Mouse (Mus musculus): Measurements from ENCODE around the gene Cym. TPM values are rescaled to one million over a fixed set of nuclear protein-coding genes. Genes with fewer than 3 reads are reported as not detected.

The Cym gene
- polyA plus RNA-seq, 1 experiment from 2014 or later: 0.32 TPM

DNA sequence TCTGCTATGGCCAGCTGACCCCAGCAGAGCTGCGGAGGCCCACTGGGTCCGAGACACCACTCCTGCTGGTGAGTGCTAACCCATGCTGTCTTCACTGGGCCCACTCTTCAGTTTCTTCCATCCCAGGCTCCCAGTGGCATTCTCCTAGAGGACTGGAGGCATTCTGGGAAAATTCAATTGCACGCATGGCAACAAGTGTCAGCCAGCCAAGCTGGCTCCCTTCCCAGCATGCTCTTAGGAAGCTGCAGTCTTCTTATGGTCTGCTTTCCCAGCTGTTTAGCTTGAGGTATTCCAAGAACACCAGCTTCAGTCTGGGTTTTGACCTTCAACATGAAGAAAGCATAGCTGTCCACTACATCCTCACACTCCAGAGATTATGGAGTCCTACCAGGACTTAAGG is 38.4 kb downstream of the Cym start:
- no peaks in the 10 kb centered on the region for H3K4me1 ChIP-seq (ENCODE audit: control insufficient read depth in 2 of 2, insufficient read depth in 2 of 2, low read length in 2 of 2)
- no peaks in the 10 kb centered on the region for H3K27me3 ChIP-seq (ENCODE audit: control insufficient read depth, insufficient read depth, low read length)
- H3K4me2 ChIP-seq (ENCODE audit: low read length): no peak overlapping the region
- H3K4me3 ChIP-seq (ENCODE audit: control insufficient read depth in 1 of 2, insufficient read depth in 1 of 2, low read depth in 1 of 2, low read length in 2 of 2): no peak overlapping the region
- ATAC-seq (ENCODE audit: insufficient number of reproducible peaks, insufficient read depth, low FRiP score, low read depth): no peak
- WGBS: 76% methylated on average over 3 of the region's 3 CpGs
- H3K27ac ChIP-seq (replicated peaks in 1 of 2; ENCODE audit: control insufficient read depth in 1 of 2, insufficient read depth in 1 of 2, low read depth in 2 of 2, low read length in 2 of 2): no peak overlapping the region
- H3K9ac ChIP-seq (ENCODE audit: low read length): no peak overlapping the region
- no peaks in the 10 kb centered on the region for H3K36me3 ChIP-seq (ENCODE audit: control insufficient read depth, insufficient read depth, low read length)
- no peaks in the 10 kb centered on the region for H3K9me3 ChIP-seq (ENCODE audit: control insufficient read depth, low read length)

DNA sequence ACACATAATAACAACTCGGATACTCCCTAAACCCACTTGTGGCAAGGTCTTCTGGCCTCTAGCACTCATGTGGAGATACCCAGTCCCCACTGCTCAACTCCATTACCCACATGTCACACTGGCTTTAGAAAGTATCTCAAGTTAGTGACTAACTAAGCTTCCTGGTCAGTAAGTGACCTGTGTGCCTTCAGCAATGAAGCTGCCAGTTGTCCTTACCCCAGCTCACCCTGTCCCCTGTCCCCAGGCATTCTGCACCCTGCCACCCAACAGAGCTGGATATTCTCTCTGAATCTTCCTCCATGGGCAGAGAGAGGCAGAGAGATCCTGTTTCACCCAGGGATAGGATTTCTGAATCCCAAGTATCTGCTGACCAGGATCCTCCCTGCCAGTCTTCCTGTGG is 38.8 kb downstream of the Cym start, which contains the start of gene Kcna10:
Gene Kcna10, plus strand, starts transcription at position 301 of the 400 bp plus-strand sequence.
- Histone ChIP-seq H3K4me1 (ENCODE audit: control insufficient read depth in 2 of 2, insufficient read depth in 2 of 2, low read length in 2 of 2) (no peaks in the 10 kb centered on the region), H3K9me3 (ENCODE audit: control insufficient read depth, low read length) (no peaks in the 10 kb centered on the region), H3K27ac (replicated peaks in 1 of 2; ENCODE audit: control insufficient read depth in 1 of 2, insufficient read depth in 1 of 2, low read depth in 2 of 2, low read length in 2 of 2) (no peak within 1 kb of the TSS), H3K4me3 (ENCODE audit: control insufficient read depth in 1 of 2, insufficient read depth in 1 of 2, low read depth in 1 of 2, low read length in 2 of 2) (no peak within 1 kb of the TSS), H3K36me3 (ENCODE audit: control insufficient read depth, insufficient read depth, low read length) (no peaks in the 10 kb centered on the region), H3K4me2 (ENCODE audit: low read length) (no peak within 1 kb of the TSS), H3K27me3 (ENCODE audit: control insufficient read depth, insufficient read depth, low read length) (no peaks in the 10 kb centered on the region), H3K9ac (ENCODE audit: low read length) (no peak within 1 kb of the TSS)
- ATAC-seq (ENCODE audit: insufficient number of reproducible peaks, insufficient read depth, low FRiP score, low read depth): no peak
- WGBS: 78% methylated on average over 1 of the region's 1 CpGs

DNA sequence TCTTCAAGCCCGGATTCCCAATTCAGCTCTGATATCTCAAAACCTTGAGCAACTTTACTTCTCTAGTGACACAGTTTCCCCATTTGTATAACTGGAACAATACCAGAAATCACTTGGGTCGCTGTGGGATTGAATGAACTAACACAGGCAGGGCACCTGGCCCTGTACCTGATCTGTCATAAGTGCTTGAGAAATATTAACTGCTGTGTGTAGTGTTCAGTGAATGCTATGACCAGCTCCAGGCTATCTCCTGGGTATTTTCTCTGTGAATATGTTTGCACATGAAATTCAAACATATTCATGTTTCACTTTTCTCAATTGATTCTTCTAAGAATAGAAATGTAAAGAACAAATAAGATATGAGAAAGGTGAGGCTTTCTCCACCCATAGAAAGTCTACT is 40.7 kb downstream of the Cym start:
- H3K9ac ChIP-seq (ENCODE audit: low read length): no peak overlapping the region
- H3K4me3 ChIP-seq (ENCODE audit: control insufficient read depth in 1 of 2, insufficient read depth in 1 of 2, low read depth in 1 of 2, low read length in 2 of 2): no peak overlapping the region
- WGBS: 65% methylated on average over 2 of the region's 2 CpGs
- H3K36me3 ChIP-seq (ENCODE audit: control insufficient read depth, insufficient read depth, low read length): no peaks in the 10 kb centered on the region
- H3K27ac ChIP-seq (replicated peaks in 1 of 2; ENCODE audit: control insufficient read depth in 1 of 2, insufficient read depth in 1 of 2, low read depth in 2 of 2, low read length in 2 of 2): no peak overlapping the region
- ATAC-seq (ENCODE audit: insufficient number of reproducible peaks, insufficient read depth, low FRiP score, low read depth): no peak
- no peaks in the 10 kb centered on the region for H3K4me1 ChIP-seq (ENCODE audit: control insufficient read depth in 2 of 2, insufficient read depth in 2 of 2, low read length in 2 of 2)
- H3K4me2 ChIP-seq (ENCODE audit: low read length): no peak overlapping the region
- H3K27me3 ChIP-seq (ENCODE audit: control insufficient read depth, insufficient read depth, low read length): no peaks in the 10 kb centered on the region
- H3K9me3 ChIP-seq (ENCODE audit: control insufficient read depth, low read length): no peaks in the 10 kb centered on the region

DNA sequence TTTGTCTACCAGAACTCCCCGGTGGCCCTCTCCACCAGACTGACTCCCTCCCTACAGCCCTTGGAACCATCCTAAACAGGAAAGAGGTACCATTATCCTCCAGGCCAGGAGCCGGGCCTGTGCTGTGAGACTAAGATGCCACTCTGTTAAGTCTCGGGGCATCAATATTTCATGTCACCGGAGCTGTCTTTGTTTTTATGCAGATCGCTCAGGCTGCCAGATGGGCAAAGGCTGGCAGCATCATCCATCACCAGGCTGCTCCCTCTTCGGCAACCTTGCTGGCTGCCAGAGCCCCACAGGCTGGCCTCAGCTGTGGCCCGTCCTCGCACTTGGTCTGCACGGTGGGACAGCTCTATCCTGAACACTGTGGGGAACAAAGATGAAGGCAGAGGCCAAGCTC is 45.0 kb downstream of the Cym start:
- Histone ChIP-seq H3K36me3 (ENCODE audit: control insufficient read depth, insufficient read depth, low read length) (no peaks in the 10 kb centered on the region), H3K27me3 (ENCODE audit: control insufficient read depth, insufficient read depth, low read length) (no peaks in the 10 kb centered on the region), H3K4me1 (ENCODE audit: control insufficient read depth in 2 of 2, insufficient read depth in 2 of 2, low read length in 2 of 2) (no peaks in the 10 kb centered on the region), H3K9ac (ENCODE audit: low read length) (no peak overlapping the region), H3K9me3 (ENCODE audit: control insufficient read depth, low read length) (no peaks in the 10 kb centered on the region), H3K4me3 (ENCODE audit: control insufficient read depth in 1 of 2, insufficient read depth in 1 of 2, low read depth in 1 of 2, low read length in 2 of 2) (no peak overlapping the region), H3K27ac (replicated peaks in 1 of 2; ENCODE audit: control insufficient read depth in 1 of 2, insufficient read depth in 1 of 2, low read depth in 2 of 2, low read length in 2 of 2) (no peak overlapping the region), H3K4me2 (ENCODE audit: low read length) (no peak overlapping the region)
- ATAC-seq (ENCODE audit: insufficient number of reproducible peaks, insufficient read depth, low FRiP score, low read depth): no peak
- 79% methylated on average over 9 of the region's 9 CpGs for WGBS

DNA sequence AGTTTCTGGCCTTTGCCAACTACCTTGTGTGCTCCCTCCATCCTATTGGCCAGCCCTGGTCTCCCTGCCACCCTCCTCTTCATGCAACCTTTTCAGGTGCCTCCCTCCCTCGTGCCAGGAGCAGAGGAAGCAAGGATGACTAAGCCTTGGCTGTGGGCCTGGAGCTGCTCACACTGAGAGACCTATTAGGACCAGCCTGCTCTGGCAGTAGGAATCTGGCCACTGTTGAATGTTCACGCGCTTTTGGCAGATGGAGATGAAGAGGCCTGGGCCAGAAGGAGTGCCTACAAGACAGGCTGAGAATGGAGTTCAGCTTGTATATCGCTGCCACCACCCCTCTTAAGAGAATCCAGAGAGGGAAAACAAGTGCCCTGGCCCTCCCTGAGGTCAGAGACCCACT is 46.0 kb downstream of the Cym start:
- no peak overlapping the region for H3K27ac ChIP-seq (replicated peaks in 1 of 2; ENCODE audit: control insufficient read depth in 1 of 2, insufficient read depth in 1 of 2, low read depth in 2 of 2, low read length in 2 of 2)
- H3K4me2 ChIP-seq (ENCODE audit: low read length): no peak overlapping the region
- H3K9me3 ChIP-seq (ENCODE audit: control insufficient read depth, low read length): no peaks in the 10 kb centered on the region
- no peaks in the 10 kb centered on the region for H3K36me3 ChIP-seq (ENCODE audit: control insufficient read depth, insufficient read depth, low read length)
- no peaks in the 10 kb centered on the region for H3K27me3 ChIP-seq (ENCODE audit: control insufficient read depth, insufficient read depth, low read length)
- no peak overlapping the region for H3K4me3 ChIP-seq (ENCODE audit: control insufficient read depth in 1 of 2, insufficient read depth in 1 of 2, low read depth in 1 of 2, low read length in 2 of 2)
- no peak overlapping the region for H3K9ac ChIP-seq (ENCODE audit: low read length)
- WGBS: 66% methylated on average over 4 of the region's 4 CpGs
- no peaks in the 10 kb centered on the region for H3K4me1 ChIP-seq (ENCODE audit: control insufficient read depth in 2 of 2, insufficient read depth in 2 of 2, low read length in 2 of 2)
- ATAC-seq (ENCODE audit: insufficient number of reproducible peaks, insufficient read depth, low FRiP score, low read depth): no peak

DNA sequence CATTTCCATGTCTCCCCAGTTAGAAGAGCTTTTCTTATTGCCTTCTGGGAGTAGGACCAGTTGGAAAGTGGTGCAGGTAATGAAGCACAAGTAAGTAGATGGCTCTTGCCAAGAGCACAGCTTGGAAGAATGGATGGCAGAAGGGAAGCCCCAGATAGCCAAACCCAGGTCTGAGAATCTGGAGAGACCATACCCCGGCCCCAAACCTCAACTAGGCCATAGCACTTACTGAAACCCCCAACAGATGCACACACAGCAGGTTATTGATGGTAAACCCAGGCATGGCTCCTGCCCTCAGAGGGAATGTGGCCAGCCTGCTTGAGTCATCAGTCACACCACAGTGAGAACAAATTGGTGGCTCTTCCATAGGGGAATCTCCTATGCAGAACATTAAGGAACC is 49.0 kb downstream of the Cym start:
- H3K27me3 ChIP-seq (ENCODE audit: control insufficient read depth, insufficient read depth, low read length): no peaks in the 10 kb centered on the region
- 86% methylated on average over 1 of the region's 1 CpGs for WGBS
- H3K4me3 ChIP-seq (ENCODE audit: control insufficient read depth in 1 of 2, insufficient read depth in 1 of 2, low read depth in 1 of 2, low read length in 2 of 2): no peak overlapping the region
- no peaks in the 10 kb centered on the region for H3K4me1 ChIP-seq (ENCODE audit: control insufficient read depth in 2 of 2, insufficient read depth in 2 of 2, low read length in 2 of 2)
- no peak overlapping the region for H3K9ac ChIP-seq (ENCODE audit: low read length)
- H3K9me3 ChIP-seq (ENCODE audit: control insufficient read depth, low read length): no peaks in the 10 kb centered on the region
- no peak overlapping the region for H3K4me2 ChIP-seq (ENCODE audit: low read length)
- H3K36me3 ChIP-seq (ENCODE audit: control insufficient read depth, insufficient read depth, low read length): no peaks in the 10 kb centered on the region
- no peak for ATAC-seq (ENCODE audit: insufficient number of reproducible peaks, insufficient read depth, low FRiP score, low read depth)
- H3K27ac ChIP-seq (replicated peaks in 1 of 2; ENCODE audit: control insufficient read depth in 1 of 2, insufficient read depth in 1 of 2, low read depth in 2 of 2, low read length in 2 of 2): no peak overlapping the region

DNA sequence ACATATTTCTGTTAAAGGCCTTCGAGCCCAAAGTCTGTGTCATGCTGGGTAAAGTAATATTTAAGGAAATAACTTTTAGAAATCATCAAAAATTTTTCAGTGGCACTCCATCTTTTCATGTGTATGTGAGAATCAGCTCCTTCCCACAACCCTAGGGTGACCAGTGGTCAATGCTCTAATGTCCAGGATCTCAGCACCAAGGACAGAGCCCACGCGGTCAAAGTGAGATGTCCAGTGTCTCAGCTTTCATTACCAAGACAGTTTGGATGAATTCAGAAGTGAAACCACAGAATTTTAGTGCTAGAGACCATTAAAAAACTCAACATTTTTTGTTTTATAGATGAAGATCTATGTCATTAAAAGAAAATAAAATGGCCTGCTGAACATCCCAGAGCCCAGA is 49.6 kb downstream of the Cym start:
- Histone ChIP-seq H3K27ac (replicated peaks in 1 of 2; ENCODE audit: control insufficient read depth in 1 of 2, insufficient read depth in 1 of 2, low read depth in 2 of 2, low read length in 2 of 2) (no peak overlapping the region), H3K4me2 (ENCODE audit: low read length) (no peak overlapping the region), H3K36me3 (ENCODE audit: control insufficient read depth, insufficient read depth, low read length) (no peaks in the 10 kb centered on the region), H3K9ac (ENCODE audit: low read length) (no peak overlapping the region), H3K4me1 (ENCODE audit: control insufficient read depth in 2 of 2, insufficient read depth in 2 of 2, low read length in 2 of 2) (no peaks in the 10 kb centered on the region), H3K9me3 (ENCODE audit: control insufficient read depth, low read length) (no peaks in the 10 kb centered on the region), H3K27me3 (ENCODE audit: control insufficient read depth, insufficient read depth, low read length) (no peaks in the 10 kb centered on the region), H3K4me3 (ENCODE audit: control insufficient read depth in 1 of 2, insufficient read depth in 1 of 2, low read depth in 1 of 2, low read length in 2 of 2) (no peak overlapping the region)
- WGBS: 65% methylated on average over 3 of the region's 3 CpGs
- ATAC-seq (ENCODE audit: insufficient number of reproducible peaks, insufficient read depth, low FRiP score, low read depth): no peak

DNA sequence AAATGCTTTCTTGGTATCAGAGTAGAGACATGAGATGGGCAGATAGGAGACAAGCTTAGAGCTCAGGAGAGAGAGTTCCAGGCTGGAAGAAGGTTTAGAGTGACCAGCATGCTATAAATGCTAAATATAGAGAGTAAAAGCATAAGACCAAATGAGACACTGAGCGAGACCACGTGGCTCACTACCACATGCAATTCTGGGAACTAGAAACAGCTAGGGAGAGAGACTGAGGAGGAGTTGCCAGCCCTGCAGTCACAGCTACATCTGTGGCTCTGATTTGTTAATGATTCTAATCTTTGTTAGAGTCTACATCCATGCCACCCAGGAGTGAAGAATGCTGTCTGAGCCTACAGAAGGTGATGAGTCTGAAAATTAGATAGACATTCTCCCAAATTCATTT is 52.0 kb downstream of the Cym start:
- 56% methylated on average over 2 of the region's 2 CpGs for WGBS

More for the DNA sequence above, 52.0 kb downstream of the Cym start:
- H3K4me1 ChIP-seq (ENCODE audit: control insufficient read depth in 2 of 2, insufficient read depth in 2 of 2, low read length in 2 of 2): no peaks in the 10 kb centered on the region
- no peaks in the 10 kb centered on the region for H3K36me3 ChIP-seq (ENCODE audit: control insufficient read depth, insufficient read depth, low read length)
- H3K4me3 ChIP-seq (ENCODE audit: control insufficient read depth in 1 of 2, insufficient read depth in 1 of 2, low read depth in 1 of 2, low read length in 2 of 2): no peak overlapping the region
- ATAC-seq (ENCODE audit: insufficient number of reproducible peaks, insufficient read depth, low FRiP score, low read depth): no peak
- H3K9ac ChIP-seq (ENCODE audit: low read length): no peak overlapping the region
- no peaks in the 10 kb centered on the region for H3K9me3 ChIP-seq (ENCODE audit: control insufficient read depth, low read length)
- no peak overlapping the region for H3K27ac ChIP-seq (replicated peaks in 1 of 2; ENCODE audit: control insufficient read depth in 1 of 2, insufficient read depth in 1 of 2, low read depth in 2 of 2, low read length in 2 of 2)
- no peak overlapping the region for H3K4me2 ChIP-seq (ENCODE audit: low read length)
- H3K27me3 ChIP-seq (ENCODE audit: control insufficient read depth, insufficient read depth, low read length): no peaks in the 10 kb centered on the region
